In genomic region chr2:27538455-27539330, GRCm38 (mm10) we compare ENCODE assay signal across 8 mouse cellular contexts. TPM values are rescaled to one million over a fixed set of nuclear protein-coding genes. Genes with fewer than 3 reads are reported as not detected.
A peak's percentile ranks its signal among the peaks of the same experiment; 100 is the strongest.
DNase-seq lines count a peak whose midpoint lies in the region; ATAC-seq lines count a peak whose summit lies in the region.
"Not testable (repeated sequence)": the region's sequence is repeated elsewhere in the genome, so short reads cannot be mapped to it uniquely, and the experiment has no call there.

No protein-coding gene starts in this region.

- H3K4me2 ChIP-seq in forebrain, embryonic 16.5 days (ENCODE audit: low read length), result peak overlapping the region; percentile 83
- H3K4me2 ChIP-seq in kidney, embryonic 14.5 days (replicated peaks; ENCODE audit: low read depth, low read length), result peak overlapping the region; percentile 32
- H3K4me2 ChIP-seq in limb, embryonic 15.5 days, result peak overlapping the region; percentile 60; the same call in 1 of the 2 replicates
- H3K4me2 ChIP-seq in neural tube, embryonic 14.5 days (ENCODE audit: low read depth, low read length), result peak overlapping the region; percentile 35; the same call in 1 of the 2 replicates

- not testable (repeated sequence) for ATAC-seq in forebrain, embryonic 16.5 days; kidney, embryonic 14.5 days (ENCODE audit: low FRiP score, low TSS enrichment); limb, embryonic 15.5 days (ENCODE audit: insufficient number of reproducible peaks, low FRiP score, low TSS enrichment, low read depth); neural tube, embryonic 14.5 days (ENCODE audit: low read depth)

- peaks cover 16% of the 10 kb centered on the region for H3K4me1 ChIP-seq in embryonic facial prominence, embryonic 10.5 days
- peaks cover 15% of the 10 kb centered on the region for H3K4me1 ChIP-seq in forebrain, embryonic 16.5 days (replicated peaks; ENCODE audit: control insufficient read depth, insufficient read depth, low read length)
- peaks cover 21% of the 10 kb centered on the region for H3K4me1 ChIP-seq in hindbrain, embryonic 10.5 days (replicated peaks)
- H3K4me1 ChIP-seq in kidney, embryonic 14.5 days (ENCODE audit: control insufficient read depth, insufficient read depth, low read length), result peaks cover 12% of the 10 kb centered on the region
- peaks cover 16% of the 10 kb centered on the region for H3K4me1 ChIP-seq in limb, embryonic 15.5 days
- H3K4me1 ChIP-seq in midbrain, embryonic 10.5 days, result peaks cover 19% of the 10 kb centered on the region
- H3K4me1 ChIP-seq in neural tube, embryonic 14.5 days (ENCODE audit: control insufficient read depth, insufficient read depth, low read length), result not testable (repeated sequence)

- peaks cover 44% of the 10 kb centered on the region for H3K36me3 ChIP-seq in embryonic facial prominence, embryonic 10.5 days (replicated peaks)
- peaks cover 24% of the 10 kb centered on the region for H3K36me3 ChIP-seq in forebrain, embryonic 16.5 days (ENCODE audit: control insufficient read depth, insufficient read depth)
- peaks cover 39% of the 10 kb centered on the region for H3K36me3 ChIP-seq in hindbrain, embryonic 10.5 days
- H3K36me3 ChIP-seq in kidney, embryonic 14.5 days (ENCODE audit: control insufficient read depth, insufficient read depth, low read length), result peaks cover 32% of the 10 kb centered on the region
- peaks cover 25% of the 10 kb centered on the region for H3K36me3 ChIP-seq in limb, embryonic 15.5 days
- H3K36me3 ChIP-seq in midbrain, embryonic 10.5 days, result peaks cover 35% of the 10 kb centered on the region
- peaks cover 24% of the 10 kb centered on the region for H3K36me3 ChIP-seq in neural tube, embryonic 14.5 days (ENCODE audit: control insufficient read depth, insufficient read depth, low read length)

- peak overlapping the region; percentile 42 for H3K9ac ChIP-seq in forebrain, embryonic 16.5 days (replicated peaks; ENCODE audit: low read depth, low read length)
- H3K9ac ChIP-seq in kidney, embryonic 14.5 days (ENCODE audit: low read depth, low read length); limb, embryonic 15.5 days; neural tube, embryonic 14.5 days (replicated peaks; ENCODE audit: low read depth, low read length): not testable (repeated sequence)

- H3K4me3 ChIP-seq in embryonic facial prominence, embryonic 10.5 days, result 0 out of 2 replicates have a peak overlapping the region, but pooled peaks have one; percentile 55
- peak overlapping the region; percentile 29 for H3K4me3 ChIP-seq in forebrain, embryonic 16.5 days (replicated peaks; ENCODE audit: low read length)
- peak overlapping the region; percentile 56; the same call in 1 of the 2 replicates for H3K4me3 ChIP-seq in hindbrain, embryonic 10.5 days
- H3K4me3 ChIP-seq in kidney, embryonic 14.5 days (ENCODE audit: low read length); limb, embryonic 15.5 days; neural tube, embryonic 14.5 days (ENCODE audit: low read depth, low read length): not testable (repeated sequence)
- 0 out of 2 replicates have a peak overlapping the region, but pooled peaks have one; percentile 53 for H3K4me3 ChIP-seq in midbrain, embryonic 10.5 days

- peak; percentile 48 for DNase-seq in 3T3-L1 (ENCODE audit: low read depth, low spot score)
- not testable (repeated sequence) for DNase-seq in embryonic facial prominence, embryonic 10.5 days (ENCODE audit: low spot score); hindbrain, embryonic 10.5 days (ENCODE audit: low spot score); midbrain, embryonic 10.5 days (ENCODE audit: low spot score)

- not testable (repeated sequence) for H3K27ac ChIP-seq in embryonic facial prominence, embryonic 10.5 days (replicated peaks)
- peak overlapping the region; percentile 93 for H3K27ac ChIP-seq in forebrain, embryonic 16.5 days (ENCODE audit: low read length)
- peak overlapping the region; percentile 42; the same call in 1 of the 2 replicates for H3K27ac ChIP-seq in hindbrain, embryonic 10.5 days
- H3K27ac ChIP-seq in kidney, embryonic 14.5 days (ENCODE audit: low read depth, low read length), result peak overlapping the region; percentile 62
- H3K27ac ChIP-seq in limb, embryonic 15.5 days, result peak overlapping the region; percentile 93
- H3K27ac ChIP-seq in midbrain, embryonic 10.5 days (replicated peaks), result peak overlapping the region; percentile 92; the same call in 1 of the 2 replicates
- peak overlapping the region; percentile 80; the same call in 1 of the 2 replicates for H3K27ac ChIP-seq in neural tube, embryonic 14.5 days (ENCODE audit: low read depth, low read length)

- not testable (repeated sequence) for H3K27me3 ChIP-seq in embryonic facial prominence, embryonic 10.5 days (replicated peaks; ENCODE audit: low read depth, poor library complexity, severe bottlenecking); forebrain, embryonic 16.5 days (replicated peaks; ENCODE audit: control insufficient read depth, insufficient read depth, low read length); hindbrain, embryonic 10.5 days (ENCODE audit: insufficient read depth, poor library complexity, severe bottlenecking); kidney, embryonic 14.5 days (ENCODE audit: control insufficient read depth, insufficient read depth, low read length); limb, embryonic 15.5 days; midbrain, embryonic 10.5 days (ENCODE audit: low read depth, poor library complexity, severe bottlenecking); neural tube, embryonic 14.5 days (ENCODE audit: control insufficient read depth, insufficient read depth, low read length)

- 62% methylated on average over 5 of the region's 5 CpGs for WGBS in embryonic facial prominence, embryonic 10.5 days
- 61% methylated on average over 5 of the region's 5 CpGs for WGBS in forebrain, embryonic 16.5 days
- 69% methylated on average over 5 of the region's 5 CpGs for WGBS in hindbrain, embryonic 10.5 days
- 69% methylated on average over 5 of the region's 5 CpGs for WGBS in kidney, embryonic 14.5 days
- WGBS in limb, embryonic 15.5 days, result 62% methylated on average over 5 of the region's 5 CpGs
- WGBS in midbrain, embryonic 10.5 days, result 67% methylated on average over 5 of the region's 5 CpGs
- 66% methylated on average over 5 of the region's 5 CpGs for WGBS in neural tube, embryonic 14.5 days

- not testable (repeated sequence) for H3K9me3 ChIP-seq in embryonic facial prominence, embryonic 10.5 days; forebrain, embryonic 16.5 days (ENCODE audit: control insufficient read depth, low read length); hindbrain, embryonic 10.5 days; kidney, embryonic 14.5 days (ENCODE audit: control insufficient read depth, low read length); limb, embryonic 15.5 days; midbrain, embryonic 10.5 days (replicated peaks); neural tube, embryonic 14.5 days (ENCODE audit: control insufficient read depth, low read length)

RNA-seq across cellular contexts. Expression of gene Wdr5, which starts 23.7 kb away (rescaled TPM):
- 81.5 and 86.2 TPM in 2 replicates for polyA plus RNA-seq in embryonic facial prominence, embryonic 10.5 days (2016; fragmentation: Nextera tagmentation; extraction: Ambion mirVana)
- 51.8 and 56.9 TPM in 2 replicates for polyA plus RNA-seq in forebrain, embryonic 16.5 days (2015; fragmentation: Nextera tagmentation; extraction: Ambion mirVana)
- 63.2 and 76.8 TPM in 2 replicates for polyA plus RNA-seq in hindbrain, embryonic 10.5 days (2016; fragmentation: Nextera tagmentation; extraction: Ambion mirVana)
- 37.1 and 73.5 TPM in 2 replicates for polyA plus RNA-seq in kidney, embryonic 14.5 days (2014; fragmentation: Nextera tagmentation; extraction: Ambion mirVana)
- polyA plus RNA-seq in limb, embryonic 15.5 days (2015; fragmentation: Nextera tagmentation; extraction: Ambion mirVana), result 51.2 and 51.7 TPM in 2 replicates
- polyA plus RNA-seq in midbrain, embryonic 10.5 days (2016; fragmentation: Nextera tagmentation; extraction: Ambion mirVana), result 76.3 and 84.1 TPM in 2 replicates
- polyA plus RNA-seq in neural tube, embryonic 14.5 days (2014; fragmentation: Nextera tagmentation; extraction: Ambion mirVana), result 37.1 and 42.5 TPM in 2 replicates

RNA-seq across cellular contexts. Expression of gene Brd3, which starts 31.2 kb away (rescaled TPM):
- 189 and 195 TPM in 2 replicates for polyA plus RNA-seq in embryonic facial prominence, embryonic 10.5 days (2016; fragmentation: Nextera tagmentation; extraction: Ambion mirVana)
- 152 and 153 TPM in 2 replicates for polyA plus RNA-seq in forebrain, embryonic 16.5 days (2015; fragmentation: Nextera tagmentation; extraction: Ambion mirVana)
- 145 and 149 TPM in 2 replicates for polyA plus RNA-seq in hindbrain, embryonic 10.5 days (2016; fragmentation: Nextera tagmentation; extraction: Ambion mirVana)
- polyA plus RNA-seq in kidney, embryonic 14.5 days (2014; fragmentation: Nextera tagmentation; extraction: Ambion mirVana), result 134 and 147 TPM in 2 replicates
- 112 and 116 TPM in 2 replicates for polyA plus RNA-seq in limb, embryonic 15.5 days (2015; fragmentation: Nextera tagmentation; extraction: Ambion mirVana)
- 156 and 166 TPM in 2 replicates for polyA plus RNA-seq in midbrain, embryonic 10.5 days (2016; fragmentation: Nextera tagmentation; extraction: Ambion mirVana)
- 126 and 137 TPM in 2 replicates for polyA plus RNA-seq in neural tube, embryonic 14.5 days (2014; fragmentation: Nextera tagmentation; extraction: Ambion mirVana)

Comparison
In these comparisons a context has a peak if more than half of its experiments do, and no peak if none do; other contexts are left out.
1. H3K4me2 ChIP-seq: peak in every context shown above with its lines; median percentile 83 in forebrain, embryonic 16.5 days; 60 in limb, embryonic 15.5 days; 35 in neural tube, embryonic 14.5 days; 32 in kidney, embryonic 14.5 days.